Mouse (Mus musculus) bone marrow macrophage, adult 2 months (primary cell): Measurements from ENCODE around the gene Mosmo. TPM values are rescaled to one million over a fixed set of nuclear protein-coding genes. Genes with fewer than 3 reads are reported as not detected.

Experiments
- H3K27ac ChIP-seq: 2 replicates; pipeline ENCODE4 v1.5.1; 2012; ENCODE audit warnings: low read depth, low read length; ENCODE audit not compliant: insufficient read depth
- H3K4me1 ChIP-seq: 2 replicates; pipeline ENCODE4 v1.6.1; 2012; ENCODE audit warnings: low read length; ENCODE audit not compliant: control insufficient read depth, insufficient read depth
- H3K4me3 ChIP-seq: 2 replicates; pipeline ENCODE4 v1.5.1; 2012; ENCODE audit warnings: mild to moderate bottlenecking, low read length, moderate library complexity; ENCODE audit not compliant: insufficient read depth
- CTCF ChIP-seq: IDR thresholded peaks from 2 replicates; pipeline ENCODE4 v1.5.1; 2012; ENCODE audit warnings: low read depth, mild to moderate bottlenecking, low read length, moderate library complexity
- POLR2A ChIP-seq: IDR thresholded peaks from 2 replicates; pipeline ENCODE4 v1.6.1; 2012; ENCODE audit warnings: mild to moderate bottlenecking, low read depth, low read length, borderline replicate concordance
- polyA plus RNA-seq: library from polyadenylated mRNA; stranded (reverse); fragments of >200 nt; gene quantifications from 2 replicates; pipeline ENCODE4 v1.2.4, GENCODE M21; 2012; ENCODE audit not compliant: missing spikeins, insufficient read depth, insufficient read length

The Mosmo gene
- polyA plus RNA-seq, 1 experiment: 22.2 TPM

DNA sequence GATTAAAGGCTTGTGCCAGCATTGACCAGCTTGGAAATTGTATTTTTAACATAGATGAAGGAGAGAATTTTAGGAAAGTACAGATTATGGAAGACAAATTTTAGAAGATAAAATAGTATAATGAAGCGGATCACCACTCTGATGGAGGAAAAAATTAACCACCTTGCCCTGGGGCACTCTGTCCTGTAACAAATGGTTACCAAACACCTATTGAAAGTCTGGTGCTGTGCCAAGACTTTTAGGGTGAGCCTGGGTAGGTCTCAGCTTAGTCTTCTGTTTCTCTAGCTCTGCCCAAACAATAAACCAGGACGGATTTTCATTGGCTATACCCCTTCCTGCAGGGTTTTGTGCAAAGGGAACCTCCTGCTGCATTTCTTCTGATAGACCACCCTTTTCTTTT, 6.1 kb upstream of the Mosmo start:
- Histone ChIP-seq H3K4me1 (peaks cover 10% of the 10 kb centered on the region), H3K4me3 (no peak overlapping the region), H3K27ac (no peak overlapping the region)
- no peak for TF ChIP-seq POLR2A
- TF ChIP-seq CTCF: no peak

- H3K27ac ChIP-seq: no peak overlapping the region
- peak overlapping the region; percentile 69 for H3K4me3 ChIP-seq
- TF ChIP-seq CTCF (no peak), POLR2A (no peak)
- peaks cover 34% of the 10 kb centered on the region for H3K4me1 ChIP-seq
These were observed 530 bp downstream of the Mosmo start for GRCm38 (mm10) chr7:120677764-120678531.

- TF ChIP-seq POLR2A (no peak), CTCF (no peak)
- peaks cover 34% of the 10 kb centered on the region for H3K4me1 ChIP-seq
- H3K4me3 ChIP-seq: peak overlapping the region; percentile 69
- 0 out of 2 replicates have a peak overlapping the region, but pooled peaks have one; percentile 1 for H3K27ac ChIP-seq
These were observed 1.6 kb downstream of the Mosmo start for GRCm38 (mm10) chr7:120679023-120679422.

DNA sequence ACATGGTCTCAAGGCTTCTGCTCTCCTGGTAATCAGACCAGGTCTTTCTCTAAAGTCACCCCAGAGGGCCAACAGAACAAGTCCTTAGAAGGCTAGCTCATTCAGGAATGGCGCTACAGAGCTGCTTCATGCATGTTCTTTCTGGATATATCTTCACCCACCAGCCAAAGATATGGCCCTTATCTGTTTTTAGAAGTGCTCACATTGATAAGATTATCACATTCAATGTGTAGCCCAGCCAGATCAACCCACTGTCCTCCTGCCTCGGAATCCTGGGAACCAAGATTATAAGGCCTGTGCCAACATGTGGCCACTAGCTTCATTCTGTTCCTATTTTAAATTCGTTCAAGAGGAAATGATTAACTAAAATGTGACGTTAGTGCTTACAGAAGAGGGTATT, 4.6 kb downstream of the Mosmo start:
- Histone ChIP-seq H3K4me3 (no peak overlapping the region), H3K27ac (no peak overlapping the region), H3K4me1 (peaks cover 43% of the 10 kb centered on the region)
- TF ChIP-seq POLR2A (no peak), CTCF (no peak)

DNA sequence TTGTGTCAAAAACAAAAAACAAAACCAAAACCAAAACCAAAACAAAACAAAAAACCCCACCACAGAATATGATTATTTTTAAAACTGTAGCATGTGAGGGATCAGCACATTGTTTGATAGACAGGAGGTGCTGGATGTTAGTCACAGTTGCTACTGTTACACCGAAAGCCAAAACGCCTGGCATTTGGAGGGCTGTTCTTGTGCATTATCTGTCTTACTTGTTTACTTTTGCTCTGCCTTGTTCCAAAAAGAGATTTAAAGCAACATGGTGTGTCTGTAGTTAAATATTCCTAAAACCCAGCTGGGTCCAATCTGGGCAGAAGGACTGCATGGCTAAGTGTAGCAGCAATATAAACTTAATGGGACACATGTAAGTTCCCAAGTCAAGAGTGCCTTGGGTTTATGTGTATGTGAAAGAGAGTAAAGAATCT, 7.3 kb downstream of the Mosmo start:
- no peak for TF ChIP-seq CTCF
- TF ChIP-seq POLR2A: no peak
- Histone ChIP-seq H3K4me3 (no peak overlapping the region), H3K4me1 (peaks cover 43% of the 10 kb centered on the region), H3K27ac (no peak overlapping the region)

DNA sequence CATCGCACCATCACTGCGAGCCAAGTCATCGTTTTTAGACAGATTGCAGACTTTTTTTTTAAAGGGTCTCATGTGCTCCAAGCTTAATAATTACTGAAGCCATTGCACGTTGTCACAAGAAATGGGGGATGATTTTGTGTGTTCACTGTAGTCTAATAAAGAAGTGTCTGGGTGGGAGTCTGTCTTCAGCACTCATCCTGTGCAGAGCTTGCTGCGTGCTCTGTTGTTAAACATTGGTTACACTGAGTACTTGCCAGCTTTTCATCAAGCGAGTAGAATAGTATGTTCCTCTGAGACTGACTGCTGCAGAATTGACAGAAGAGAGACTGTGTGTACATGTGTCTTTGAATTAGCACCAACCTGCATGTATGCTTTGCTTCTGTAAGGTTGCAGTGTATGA, 7.8 kb downstream of the Mosmo start:
- Histone ChIP-seq H3K27ac (no peak overlapping the region), H3K4me3 (no peak overlapping the region), H3K4me1 (peaks cover 39% of the 10 kb centered on the region)
- no peak for TF ChIP-seq CTCF
- TF ChIP-seq POLR2A: no peak

GRCm38 (mm10) chr7:120690634-120691033, 13.2 kb downstream of the Mosmo start:
- Histone ChIP-seq H3K4me1 (peaks cover 3% of the 10 kb centered on the region; the same call in 1 of the 2 replicates), H3K27ac (no peak overlapping the region), H3K4me3 (no peak overlapping the region)
- TF ChIP-seq POLR2A: no peak
- no peak for TF ChIP-seq CTCF

DNA sequence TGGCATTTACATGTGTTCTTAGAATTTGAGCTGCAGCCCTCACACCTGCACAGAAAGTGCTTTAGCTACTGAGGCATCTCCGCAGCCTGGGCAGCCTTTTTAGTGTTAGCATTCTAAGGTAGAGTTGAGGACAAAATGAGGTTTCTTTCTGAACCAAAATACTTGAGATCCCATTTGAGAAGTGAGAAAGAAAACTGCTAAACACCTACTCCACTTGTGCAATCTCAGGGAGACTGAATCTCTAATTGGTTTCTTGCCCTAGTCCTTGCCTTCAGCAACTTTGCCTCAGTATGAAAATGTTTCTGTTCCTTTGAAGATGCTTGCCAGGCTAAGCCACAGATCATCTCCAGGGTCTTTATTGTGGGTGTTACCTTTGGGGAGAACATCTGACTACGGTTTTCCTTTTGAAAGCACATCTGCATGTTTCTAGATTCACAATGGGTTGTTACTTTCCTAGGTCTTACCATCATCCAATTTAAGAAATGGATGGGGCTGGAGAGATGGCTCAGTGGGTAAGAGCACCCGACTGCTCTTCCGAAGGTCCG, 16.5 kb downstream of the Mosmo start:
- no peak for TF ChIP-seq CTCF
- no peak overlapping the region for H3K27ac ChIP-seq
- H3K4me1 ChIP-seq: peaks cover 3% of the 10 kb centered on the region; the same call in 1 of the 2 replicates
- H3K4me3 ChIP-seq: no peak overlapping the region

GRCm38 (mm10) chr7:120695196-120695595, 17.8 kb downstream of the Mosmo start:
- TF ChIP-seq CTCF (no peak), POLR2A (no peak)
- no peak overlapping the region for H3K4me3 ChIP-seq
- H3K4me1 ChIP-seq: peaks cover 5% of the 10 kb centered on the region; the same call in 1 of the 2 replicates
- H3K27ac ChIP-seq: no peak overlapping the region

- no peak overlapping the region for H3K4me3 ChIP-seq
- H3K4me1 ChIP-seq: peaks cover 5% of the 10 kb centered on the region; the same call in 1 of the 2 replicates
- no peak overlapping the region for H3K27ac ChIP-seq
- TF ChIP-seq POLR2A (no peak), CTCF (no peak)
These were observed 18.2 kb downstream of the Mosmo start for GRCm38 (mm10) chr7:120695641-120696040.
